Mouse (Mus musculus) cerebellum, postnatal 10 days (tissue): ENCODE measurements around the gene Ntrk3.
A peak's percentile ranks its signal among the peaks of the same experiment; 100 is the strongest.

Experiments used
- DNase-seq, 2 experiments: peaks; one replicate each; pipeline ENCODE4 v3.0.0; 2021; ENCODE audit warnings: mixed read lengths in 2 of 2

Gene Ntrk3

GRCm38 (mm10) chr7:78621115-78621514, 116.7 kb downstream of the Ntrk3 start:
- DNase-seq: no peak

- DNase-seq: peak; percentile 61 to 71
Measured at GRCm38 (mm10) chr7:78619818-78620577, 117.8 kb downstream of the Ntrk3 start.

- no peak for DNase-seq
Measured at GRCm38 (mm10) chr7:78605538-78606130, 132.2 kb downstream of the Ntrk3 start.

- no peak for DNase-seq
Measured at GRCm38 (mm10) chr7:78603922-78604321, 133.9 kb downstream of the Ntrk3 start.

GRCm38 (mm10) chr7:78601851-78602250, 136.0 kb downstream of the Ntrk3 start:
- no peak for DNase-seq

GRCm38 (mm10) chr7:78600886-78601285, 136.9 kb downstream of the Ntrk3 start:
- DNase-seq: peak in 1 of 2 experiments; percentile 67

GRCm38 (mm10) chr7:78599941-78600677, 137.7 kb downstream of the Ntrk3 start:
- peak; percentile 74 to 92 for DNase-seq

GRCm38 (mm10) chr7:78598147-78598546, 139.7 kb downstream of the Ntrk3 start:
- peak; percentile 42 to 63 for DNase-seq

GRCm38 (mm10) chr7:78597251-78598129, 140.3 kb downstream of the Ntrk3 start:
- DNase-seq: peak in 1 of 2 experiments; percentile 32

- peak; percentile 41 to 53 for DNase-seq
Measured at GRCm38 (mm10) chr7:78596556-78596955, 141.3 kb downstream of the Ntrk3 start.

GRCm38 (mm10) chr7:78595895-78596294, 141.9 kb downstream of the Ntrk3 start:
- peak; percentile 86 to 87 for DNase-seq

- peak in 1 of 2 experiments; percentile 0 for DNase-seq
Measured at GRCm38 (mm10) chr7:78592948-78593347, 144.9 kb downstream of the Ntrk3 start.

GRCm38 (mm10) chr7:78592172-78592571, 145.6 kb downstream of the Ntrk3 start:
- peak in 1 of 2 experiments; percentile 2 for DNase-seq

GRCm38 (mm10) chr7:78589766-78590165, 148.0 kb downstream of the Ntrk3 start:
- DNase-seq: peak in 1 of 2 experiments; percentile 1

GRCm38 (mm10) chr7:78586800-78587199, 151.0 kb downstream of the Ntrk3 start:
- DNase-seq: no peak

GRCm38 (mm10) chr7:78585960-78586359, 151.9 kb downstream of the Ntrk3 start:
- DNase-seq: no peak

- no peak for DNase-seq
Measured at GRCm38 (mm10) chr7:78584936-78585335, 152.9 kb downstream of the Ntrk3 start.

GRCm38 (mm10) chr7:78584499-78584898, 153.3 kb downstream of the Ntrk3 start:
- peak; percentile 39 to 59 for DNase-seq

GRCm38 (mm10) chr7:78583678-78584077, 154.1 kb downstream of the Ntrk3 start:
- no peak for DNase-seq

- DNase-seq: no peak
Measured at GRCm38 (mm10) chr7:78581341-78581740, 156.5 kb downstream of the Ntrk3 start.

GRCm38 (mm10) chr7:78579461-78580234, 158.2 kb downstream of the Ntrk3 start:
- DNase-seq: peak; percentile 90 to 91
